Mouse (Mus musculus) adrenal gland, adult (tissue): ENCODE data around the gene Cd19.
A peak's percentile ranks its signal among the peaks of the same experiment; 100 is the strongest.
"Not testable (repeated sequence)": the region's sequence is repeated elsewhere in the genome, so short reads cannot be mapped to it uniquely, and the experiment has no call there.

Source experiments
- DNase-seq, 2 experiments: peaks; one replicate each; pipeline ENCODE4 v3.0.0; 2022 to 2023; ENCODE audit warnings: low spot score in 1 of 2; ENCODE audit not compliant: inconsistent age in 2 of 2

The Cd19 gene

DNA sequence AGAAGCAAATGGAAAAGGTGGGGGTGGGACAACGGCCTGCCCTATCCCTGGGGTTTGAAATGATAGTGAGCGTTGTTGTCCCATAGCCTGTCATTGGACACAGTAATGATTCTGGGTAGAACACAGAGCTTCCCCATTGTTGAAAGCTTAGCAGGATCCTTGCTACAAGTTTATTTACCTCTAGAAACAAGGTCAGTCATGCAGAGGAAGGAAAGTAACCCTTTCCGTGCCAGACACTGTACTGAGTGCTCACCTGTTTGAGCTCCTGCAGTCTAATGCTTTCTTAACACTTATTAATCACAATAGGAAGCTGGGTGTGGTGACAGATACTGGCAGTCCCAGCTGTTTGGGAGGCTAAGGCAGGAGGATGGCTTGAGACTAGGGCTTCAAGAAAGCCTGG, 21.1 kb upstream of the Cd19 start:
- DNase-seq = peak in 1 of 2 experiments; percentile 51

DNA sequence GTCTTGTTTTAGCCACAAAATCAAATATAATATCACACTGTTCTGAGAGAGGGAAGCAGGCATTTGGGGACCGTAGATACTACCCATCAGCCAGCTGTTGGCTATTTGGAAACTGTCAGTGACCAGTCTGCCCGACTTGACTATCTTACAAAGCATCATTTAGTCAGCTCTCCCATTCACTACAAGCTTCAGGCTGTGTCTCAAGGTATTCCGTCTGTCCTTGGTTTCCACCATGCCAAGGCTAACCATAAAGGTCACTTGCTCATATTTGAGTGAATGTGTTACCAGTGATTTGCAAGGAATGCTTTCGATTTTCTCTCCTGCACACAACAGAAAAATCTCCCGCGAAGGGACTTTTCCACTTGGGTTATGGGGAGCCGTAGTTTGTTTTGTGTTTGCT, 20.0 kb upstream of the Cd19 start:
- DNase-seq = peak; percentile 78 to 90

DNA sequence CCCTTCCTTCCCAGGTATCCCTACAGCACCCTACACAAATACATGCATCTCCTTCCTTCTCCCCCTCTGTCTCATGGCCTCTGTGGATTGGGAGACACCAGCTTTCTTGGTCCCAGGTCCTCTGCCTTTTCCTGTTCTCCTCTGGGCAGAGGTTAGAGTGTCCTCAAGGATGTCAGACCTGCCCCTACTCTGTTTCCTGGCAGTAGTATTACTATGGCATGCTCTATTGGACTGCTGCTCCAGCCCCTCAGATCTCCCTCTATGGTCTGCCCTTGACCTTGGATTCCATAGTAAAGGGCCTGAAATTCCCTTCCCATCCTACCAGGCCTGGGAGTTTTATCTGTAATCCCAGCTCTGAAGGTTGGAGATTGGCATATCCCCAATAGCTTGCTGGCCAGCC, 15.5 kb upstream of the Cd19 start:
- DNase-seq = peak; percentile 34 to 61

DNA sequence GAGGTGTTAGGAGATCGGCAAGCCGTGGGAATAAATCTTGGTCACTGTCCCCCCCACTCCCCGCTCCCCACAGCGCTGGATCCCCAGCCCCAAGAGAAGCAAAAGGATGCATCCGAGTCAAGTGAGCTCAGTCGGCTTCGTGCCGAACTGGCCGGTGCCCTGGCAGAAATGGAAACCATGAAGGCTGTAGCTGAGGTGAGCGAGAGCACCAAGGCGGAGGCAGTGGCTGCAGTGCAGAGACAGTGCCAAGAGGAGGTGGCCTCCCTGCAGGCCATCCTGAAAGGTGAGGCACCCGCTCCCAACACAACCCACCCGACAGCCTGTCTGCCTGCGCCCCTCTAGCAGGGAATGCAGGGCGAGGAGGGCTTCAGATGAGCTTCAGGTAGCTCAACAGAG, 14.8 kb upstream of the Cd19 start:
- no peak for DNase-seq

DNA sequence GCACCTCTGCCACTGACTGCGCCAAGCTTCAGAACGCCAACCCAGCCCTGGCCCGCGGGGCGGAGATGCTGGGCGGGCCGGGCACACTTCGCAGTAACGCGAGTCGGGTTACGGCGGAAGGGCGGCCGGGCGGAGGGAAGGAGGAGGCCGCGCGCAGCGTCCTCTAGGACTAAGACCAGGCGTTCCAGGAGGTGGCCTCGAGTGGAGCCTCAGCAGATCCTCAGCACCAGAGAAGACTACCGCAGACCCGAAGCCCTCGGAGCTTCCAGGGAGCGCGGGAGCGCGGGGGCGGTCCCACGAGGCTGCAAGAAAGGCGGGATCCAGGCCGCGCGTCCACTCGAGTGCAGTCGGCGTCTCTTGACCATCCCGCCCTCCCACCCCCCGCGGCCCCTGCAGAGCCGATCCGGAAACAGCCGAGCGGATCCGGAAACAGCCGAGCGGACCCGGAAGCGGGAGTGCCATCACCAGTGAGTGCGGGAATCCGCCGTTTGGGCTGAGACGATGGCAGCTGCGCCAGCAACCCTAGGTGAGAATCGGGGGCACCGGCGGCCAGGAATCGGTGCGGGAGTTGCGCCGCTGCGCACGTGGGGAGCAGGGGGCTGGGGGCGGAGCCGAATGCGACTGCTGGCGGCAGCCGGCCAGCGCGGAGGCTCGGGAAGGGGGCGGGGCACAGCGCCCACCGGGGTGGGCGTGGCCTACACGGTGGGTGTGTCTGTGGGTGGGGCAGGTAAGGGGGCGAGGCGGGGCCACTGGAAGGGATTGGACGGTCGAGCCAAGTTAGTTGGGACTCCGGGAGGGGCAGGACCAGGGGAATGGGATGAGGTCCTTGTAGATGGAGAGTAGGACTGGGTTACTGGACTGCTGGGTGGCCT, 14.2 kb upstream of the Cd19 start, which contains the start of gene Rabep2:
Rabep2 (plus strand) TSS at position 129 of the 872 bp plus-strand sequence.
- DNase-seq = peak; percentile 97 to 99

- DNase-seq = no peak
Measured at GRCm38 (mm10) chr7:126428154-126428553, 13.5 kb upstream of the Cd19 start.

GRCm38 (mm10) chr7:126427323-126427860, 12.7 kb upstream of the Cd19 start:
- DNase-seq = peak in 1 of 2 experiments; percentile 29

GRCm38 (mm10) chr7:126424161-126424560, 9.5 kb upstream of the Cd19 start:
- DNase-seq = no peak

DNA sequence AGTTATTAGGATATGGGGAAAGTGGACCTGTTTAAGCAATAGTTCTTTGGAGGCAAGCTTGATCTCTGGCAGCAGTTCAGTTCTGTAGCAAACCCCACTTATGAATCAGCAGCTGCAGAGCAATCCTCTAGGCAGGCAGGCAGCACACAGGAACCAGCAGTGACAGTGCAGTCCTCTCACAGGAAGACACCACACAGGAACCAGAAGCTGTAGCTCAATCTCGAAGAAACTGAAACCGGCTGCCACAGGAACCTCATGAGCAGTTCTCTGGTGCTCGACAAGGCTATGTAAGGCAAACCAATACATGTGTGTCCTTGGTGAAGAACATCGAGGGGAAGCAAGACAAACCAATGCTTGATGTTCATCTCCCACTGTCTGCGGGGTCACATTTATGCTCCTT, 7.1 kb upstream of the Cd19 start:
- no peak for DNase-seq

GRCm38 (mm10) chr7:126418496-126418895, 3.8 kb upstream of the Cd19 start:
- no peak for DNase-seq

DNA sequence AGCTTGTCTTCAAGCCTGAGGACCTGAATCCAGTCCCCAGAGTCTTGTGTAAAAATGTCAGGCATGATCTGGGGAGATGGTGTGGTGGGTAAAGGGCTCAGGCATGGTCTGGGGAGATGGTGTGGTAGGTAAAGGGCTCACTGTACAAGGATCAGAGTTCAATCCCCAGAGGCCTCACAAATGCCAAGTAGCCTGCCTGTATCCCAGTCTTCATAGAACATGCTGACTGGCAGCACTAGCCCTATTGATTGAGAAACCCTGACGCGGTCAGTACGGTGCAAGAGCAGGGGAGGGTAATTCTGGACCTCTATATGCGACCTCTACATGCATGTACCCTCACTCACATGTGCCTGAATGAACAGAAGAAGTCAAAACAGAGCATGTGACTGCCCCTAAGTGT, 2.9 kb upstream of the Cd19 start:
- DNase-seq = peak in 1 of 2 experiments; percentile 39

DNA sequence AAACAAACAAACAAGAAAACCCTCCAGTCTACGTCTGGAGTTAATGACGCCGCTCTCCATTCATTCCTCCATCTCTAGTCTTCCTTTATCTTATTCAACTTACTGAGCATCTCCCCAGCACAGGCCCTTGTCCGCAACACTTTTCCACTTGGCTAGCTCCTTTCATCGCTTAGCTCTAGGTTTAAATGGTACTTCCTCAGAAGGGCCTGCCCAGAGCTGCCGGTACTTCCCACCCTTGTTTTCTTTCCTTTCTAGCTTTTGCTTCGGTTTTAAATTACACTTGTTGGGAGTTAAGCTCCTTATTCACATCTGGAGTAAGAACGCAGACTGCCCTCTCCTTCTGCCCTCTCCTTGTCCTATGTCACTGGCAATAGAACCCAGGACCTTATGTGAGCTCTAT, 2.4 kb upstream of the Cd19 start:
- DNase-seq = no peak

- no peak for DNase-seq
Measured at GRCm38 (mm10) chr7:126416615-126417014, 1.9 kb upstream of the Cd19 start.

DNA sequence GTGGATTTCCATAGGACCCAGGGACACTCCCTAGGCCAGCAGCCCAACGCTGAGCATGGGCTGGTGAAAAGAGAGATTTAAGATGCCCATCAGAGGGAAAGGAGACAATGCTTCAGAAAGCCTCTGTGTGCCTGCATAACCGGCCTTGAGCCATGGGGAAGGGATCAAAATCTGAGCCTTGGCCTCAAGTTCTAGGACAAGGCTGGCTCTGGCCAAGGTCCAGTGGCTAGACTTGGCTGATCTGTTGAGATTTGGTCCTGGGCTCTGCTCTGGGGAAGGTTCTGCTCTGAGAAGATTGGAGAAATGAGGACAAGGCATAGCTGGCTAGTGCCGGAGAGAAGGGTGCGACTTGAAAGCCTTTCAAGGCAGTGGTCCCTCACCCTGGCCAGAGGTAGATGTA, 3.6 kb downstream of the Cd19 start:
- peak in 1 of 2 experiments; percentile 73 for DNase-seq

DNA sequence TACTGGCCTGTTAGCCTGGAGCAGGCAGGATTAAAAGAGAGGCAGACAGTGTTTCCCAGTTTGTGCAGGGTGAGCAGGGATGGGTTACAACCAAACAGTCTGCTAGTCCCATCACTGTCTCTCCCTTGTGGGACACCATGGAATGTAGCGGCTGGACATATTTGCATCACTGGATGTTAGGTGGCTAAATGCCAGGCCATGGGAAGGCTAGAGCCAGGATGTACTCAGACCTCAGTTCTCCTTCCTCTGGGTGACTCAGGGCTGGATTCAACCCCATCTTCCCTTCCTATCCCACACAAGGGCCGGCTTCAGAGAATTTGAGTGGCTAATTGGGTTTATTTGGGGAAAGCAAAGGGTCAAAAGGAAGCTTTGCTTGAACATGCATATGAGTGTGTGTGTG, 6.0 kb downstream of the Cd19 start:
- no peak for DNase-seq

DNA sequence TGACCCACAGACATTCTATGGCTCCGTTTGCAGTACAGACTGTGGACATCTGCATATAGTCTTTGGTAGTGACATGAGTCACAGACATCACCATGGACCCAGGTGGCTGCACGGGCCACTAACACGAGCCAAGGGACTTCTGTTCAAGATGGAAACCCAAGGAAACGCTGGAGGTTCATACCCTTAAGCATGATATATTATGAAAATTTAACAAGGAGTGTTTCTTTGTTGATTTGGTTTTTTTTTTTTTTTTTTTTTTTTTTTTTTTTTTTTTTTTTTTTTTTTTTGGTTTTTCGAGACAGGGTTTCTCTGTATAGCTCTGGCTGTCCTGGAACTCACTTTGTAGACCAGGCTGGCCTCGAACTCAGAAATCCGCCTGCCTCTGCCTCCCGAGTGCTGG, 12.2 kb downstream of the Cd19 start:
- not testable (repeated sequence) for DNase-seq

DNA sequence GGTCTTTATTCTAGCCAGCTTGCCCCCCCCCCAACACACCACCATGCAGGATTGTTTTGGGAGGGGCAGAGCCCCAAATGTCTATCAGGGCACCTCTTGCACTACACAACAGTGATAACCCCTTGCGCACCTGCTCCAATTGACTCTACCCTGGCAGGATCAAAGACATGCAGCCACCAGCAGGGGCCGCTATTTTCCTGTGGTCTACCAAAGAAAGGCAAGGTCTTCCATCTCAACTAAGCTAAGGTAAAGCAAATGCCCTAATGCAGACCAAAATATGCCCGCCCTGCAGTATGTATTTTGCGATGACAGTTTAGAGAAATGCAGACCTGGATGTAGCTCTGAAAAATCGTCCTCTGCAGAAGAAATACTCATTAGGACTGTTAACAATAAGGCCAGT, 15.1 kb downstream of the Cd19 start:
- DNase-seq = peak; percentile 82 to 94

- DNase-seq = peak in 1 of 2 experiments; percentile 38
Measured at GRCm38 (mm10) chr7:126397822-126398221, 16.9 kb downstream of the Cd19 start.

DNA sequence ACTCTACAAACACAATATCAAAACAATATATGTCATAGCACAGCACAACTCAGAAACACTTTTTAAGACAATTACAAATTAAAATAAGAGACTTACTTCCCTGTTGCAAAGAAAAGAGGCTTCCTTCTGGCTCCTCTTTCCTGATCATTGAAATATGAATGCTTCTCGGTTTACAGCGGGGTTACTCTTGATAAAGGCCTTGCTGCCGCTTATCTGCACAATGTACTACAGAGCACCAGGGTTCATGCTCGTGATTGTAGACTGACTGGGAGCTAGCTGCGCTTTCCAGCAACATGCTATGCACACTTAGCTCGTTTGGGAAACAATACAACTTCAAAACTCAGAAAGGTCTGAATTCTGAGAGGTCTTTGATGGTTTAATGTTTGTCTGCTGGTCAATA, 17.5 kb downstream of the Cd19 start:
- DNase-seq = no peak

DNA sequence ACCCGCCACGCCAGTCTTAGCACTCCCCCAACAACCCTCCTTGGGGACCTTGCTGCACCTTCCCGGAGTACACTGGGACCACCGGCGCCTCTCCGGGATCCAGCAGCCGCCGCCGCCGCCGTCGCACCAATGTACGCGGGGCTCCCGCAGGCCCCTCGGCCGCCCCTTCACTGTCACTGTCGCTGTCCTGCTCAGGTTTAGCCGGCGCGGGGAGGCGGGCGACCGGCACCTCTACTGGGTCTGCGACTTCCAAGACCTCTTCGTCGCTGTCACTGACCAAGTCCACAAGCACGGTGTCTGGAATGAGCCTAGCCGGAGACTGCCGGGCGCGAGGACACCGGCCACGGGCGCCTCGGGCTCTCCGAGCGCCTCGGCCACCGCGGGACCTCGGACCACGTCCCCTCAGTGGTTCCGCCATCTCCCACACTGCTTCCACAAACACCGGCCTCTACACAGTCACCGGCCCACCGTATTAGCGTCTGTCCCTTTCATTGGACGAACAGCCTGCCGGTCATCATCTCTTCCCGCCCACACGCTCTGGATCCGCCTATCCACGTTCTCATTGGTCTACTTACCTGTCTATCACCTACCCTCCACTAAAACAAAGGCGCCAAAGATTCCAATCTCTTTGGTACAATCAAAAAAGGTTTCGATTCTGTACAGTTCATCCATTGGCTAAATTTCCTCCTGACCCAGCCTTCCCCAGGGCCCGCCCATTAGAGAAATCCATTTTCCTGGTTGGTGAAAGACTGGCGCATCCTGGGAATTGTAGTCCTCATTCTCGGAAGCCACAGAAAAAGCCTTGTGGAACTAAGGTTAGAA, 18.2 kb downstream of the Cd19 start, which contains the start of gene Nfatc2ip:
Nfatc2ip (minus strand) TSS at position 440 of the 822 bp plus-strand sequence.
- peak; percentile 95 to 100 for DNase-seq

DNA sequence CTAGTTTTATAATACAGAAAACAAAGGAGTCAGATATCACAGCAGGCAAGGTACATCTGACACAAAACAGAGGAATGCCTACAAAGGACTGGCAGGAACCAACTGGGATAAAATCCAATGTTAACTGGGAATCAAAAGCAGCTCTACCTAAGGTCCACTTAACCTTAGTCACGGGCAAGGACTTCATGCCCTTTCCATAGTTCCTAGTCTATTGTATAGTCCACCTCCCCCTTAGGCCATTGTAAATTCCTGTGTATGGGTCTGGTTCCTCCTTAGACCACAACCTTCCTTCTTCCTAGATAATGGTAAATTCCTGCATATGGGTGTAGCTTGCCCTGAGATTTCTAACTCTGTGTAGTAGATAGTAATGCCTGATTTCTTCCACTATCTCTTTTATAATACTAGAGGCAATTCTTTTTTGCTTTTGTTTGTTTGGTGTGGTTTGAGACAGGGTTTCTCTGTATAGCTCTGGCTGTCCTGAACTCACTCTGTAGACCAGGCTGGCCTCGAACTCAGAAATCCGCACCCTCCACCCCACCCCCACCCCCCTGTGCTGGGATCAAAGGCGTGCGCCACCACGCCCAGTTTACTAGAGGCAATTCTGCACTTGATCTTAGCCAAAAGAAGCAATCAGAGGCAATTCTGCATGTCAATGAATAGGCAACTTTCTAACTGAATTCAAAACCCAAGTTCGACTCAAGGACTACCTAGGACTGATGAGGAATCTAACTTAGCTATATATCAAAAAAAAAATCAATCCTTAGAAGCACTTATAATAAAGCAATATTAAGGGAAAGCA, 22.4 kb downstream of the Cd19 start:
- not testable (repeated sequence) for DNase-seq
